Mouse (Mus musculus): ENCODE measurements around the gene Vstm2b.

The Vstm2b gene

GRCm38 (mm10) chr7:40898096-40898710 lies at the start of gene Vstm2b:
Vstm2b (plus strand) TSS chr7:40898328.
- no peak for DNase-seq (ENCODE audit: low spot score)

- no peak for DNase-seq (ENCODE audit: low spot score)
These were observed 42.0 kb upstream of the Vstm2b start for GRCm38 (mm10) chr7:40856088-40856625.

- no peak for DNase-seq (ENCODE audit: low spot score)
These were observed 24.6 kb upstream of the Vstm2b start for GRCm38 (mm10) chr7:40873380-40873990.

- DNase-seq (ENCODE audit: low spot score), result peak; percentile 6
These were observed 13.2 kb upstream of the Vstm2b start for GRCm38 (mm10) chr7:40884855-40885489.

- DNase-seq (ENCODE audit: low spot score), result no peak
These were observed 9.8 kb upstream of the Vstm2b start for GRCm38 (mm10) chr7:40888358-40888757.

GRCm38 (mm10) chr7:40896964-40897363 lies 1.2 kb upstream of the Vstm2b start:
- no peak for DNase-seq (ENCODE audit: low spot score)

- DNase-seq (ENCODE audit: low spot score), result peak; percentile 3
These were observed 715 bp downstream of the Vstm2b start for GRCm38 (mm10) chr7:40898711-40899375.

- DNase-seq (ENCODE audit: low spot score), result peak; percentile 5
These were observed 1.5 kb downstream of the Vstm2b start for GRCm38 (mm10) chr7:40899376-40900265.

- peak; percentile 48 for DNase-seq (ENCODE audit: low spot score)
These were observed 3.1 kb downstream of the Vstm2b start for GRCm38 (mm10) chr7:40901201-40901600.

- DNase-seq (ENCODE audit: low spot score), result no peak
These were observed 4.4 kb downstream of the Vstm2b start for GRCm38 (mm10) chr7:40902506-40902905.

GRCm38 (mm10) chr7:40906484-40906883 lies 8.4 kb downstream of the Vstm2b start:
- DNase-seq (ENCODE audit: low spot score), result no peak

- no peak for DNase-seq (ENCODE audit: low spot score)
These were observed 18.6 kb downstream of the Vstm2b start for GRCm38 (mm10) chr7:40916761-40917160.

- no peak for DNase-seq (ENCODE audit: low spot score)
These were observed 22.0 kb downstream of the Vstm2b start for GRCm38 (mm10) chr7:40920118-40920517.

GRCm38 (mm10) chr7:40921281-40921680 lies 23.2 kb downstream of the Vstm2b start:
- DNase-seq (ENCODE audit: low spot score), result no peak

- DNase-seq (ENCODE audit: low spot score), result no peak
These were observed 24.7 kb downstream of the Vstm2b start for GRCm38 (mm10) chr7:40922871-40923270.

GRCm38 (mm10) chr7:40928391-40928790 lies 30.3 kb downstream of the Vstm2b start:
- DNase-seq (ENCODE audit: low spot score), result no peak

- no peak for DNase-seq (ENCODE audit: low spot score)
These were observed 38.6 kb downstream of the Vstm2b start for GRCm38 (mm10) chr7:40936617-40937212.

GRCm38 (mm10) chr7:40939371-40939770 lies 41.2 kb downstream of the Vstm2b start:
- DNase-seq (ENCODE audit: low spot score), result no peak

GRCm38 (mm10) chr7:40942233-40942935 lies 44.3 kb downstream of the Vstm2b start:
- DNase-seq (ENCODE audit: low spot score), result no peak
